Mouse (Mus musculus) frontal cortex, adult 2 months (tissue): ENCODE data around the gene Casc3. TPM values are rescaled to one million over a fixed set of nuclear protein-coding genes. Genes with fewer than 3 reads are reported as not detected.

Source experiments
- DNase-seq, 2 experiments: peaks; one replicate each; pipeline ENCODE4 v3.0.0; 2022; ENCODE audit warnings: low spot score in 1 of 2; ENCODE audit errors: extremely low spot score in 1 of 2
- polyA plus RNA-seq: library from polyadenylated mRNA; depleted of rRNA; stranded (reverse); fragments of >200 nt; gene quantifications from 2 replicates; pipeline ENCODE4 v1.2.3, GENCODE M21; 2012

The Casc3 gene
- polyA plus RNA-seq, 1 experiment = 47.8 TPM

GRCm38 (mm10) chr11:98827877-98828276, 23.2 kb downstream of the Casc3 start:
- DNase-seq = no peak

GRCm38 (mm10) chr11:98829091-98829775, 24.5 kb downstream of the Casc3 start:
- peak in 1 of 2 experiments; percentile 62 for DNase-seq

- no peak for DNase-seq
Measured at GRCm38 (mm10) chr11:98829875-98830274, 25.2 kb downstream of the Casc3 start.

- peak in 1 of 2 experiments; percentile 54 for DNase-seq
Measured at GRCm38 (mm10) chr11:98835296-98835695, 30.6 kb downstream of the Casc3 start.

- DNase-seq = no peak
Measured at GRCm38 (mm10) chr11:98835725-98836124, 31.0 kb downstream of the Casc3 start.

- DNase-seq = no peak
Measured at GRCm38 (mm10) chr11:98836128-98836527, 31.4 kb downstream of the Casc3 start.

- peak; percentile 61 to 79 for DNase-seq
Measured at GRCm38 (mm10) chr11:98836651-98837141, 32.0 kb downstream of the Casc3 start, which contains the start of gene Rapgefl1. TSS of gene Rapgefl1 (plus strand) at chr11:98836785.

- DNase-seq = no peak
Measured at GRCm38 (mm10) chr11:98837231-98837704, 32.6 kb downstream of the Casc3 start.

- peak in 1 of 2 experiments; percentile 49 for DNase-seq
Measured at GRCm38 (mm10) chr11:98837917-98838316, 33.2 kb downstream of the Casc3 start.

GRCm38 (mm10) chr11:98838512-98838911, 33.8 kb downstream of the Casc3 start:
- peak; percentile 78 to 89 for DNase-seq

- DNase-seq = no peak
Measured at GRCm38 (mm10) chr11:98839402-98839801, 34.7 kb downstream of the Casc3 start.

- DNase-seq = no peak
Measured at GRCm38 (mm10) chr11:98839897-98840296, 35.2 kb downstream of the Casc3 start.

- DNase-seq = no peak
Measured at GRCm38 (mm10) chr11:98846016-98846415, 41.3 kb downstream of the Casc3 start.

- no peak for DNase-seq
Measured at GRCm38 (mm10) chr11:98846865-98847604, 42.3 kb downstream of the Casc3 start.

GRCm38 (mm10) chr11:98849196-98849894, 44.6 kb downstream of the Casc3 start:
- DNase-seq = no peak

- DNase-seq = no peak
Measured at GRCm38 (mm10) chr11:98850100-98851093, 45.7 kb downstream of the Casc3 start.

GRCm38 (mm10) chr11:98854116-98854515, 49.4 kb downstream of the Casc3 start:
- no peak for DNase-seq

- DNase-seq = no peak
Measured at GRCm38 (mm10) chr11:98854659-98855058, 50.0 kb downstream of the Casc3 start.
